Mouse (Mus musculus): ENCODE results near the gene 4930412O13Rik. TPM values are rescaled to one million over a fixed set of nuclear protein-coding genes. Genes with fewer than 3 reads are reported as not detected.

Gene 4930412O13Rik
- total RNA-seq, 1 experiment, result 0.54 TPM

GRCm38 (mm10) chr2:9877966-9878563 lies 3.0 kb upstream of the 4930412O13Rik start:
- Histone ChIP-seq H3K4me3 (ENCODE audit: insufficient read depth in 1 of 2, low read depth in 1 of 2, low read length in 2 of 2, poor library complexity in 1 of 2, severe bottlenecking in 1 of 2) (peak overlapping the region; percentile 44 to 58), H3K9me3 (ENCODE audit: control insufficient read depth, insufficient read depth, low read depth, low read length) (no peaks in the 10 kb centered on the region), H3K36me3 (ENCODE audit: control insufficient read depth, insufficient read depth, low read length, poor library complexity, severe bottlenecking) (no peaks in the 10 kb centered on the region), H3K27ac (ENCODE audit: insufficient read depth, low read depth, low read length, poor library complexity, severe bottlenecking) (no peak overlapping the region), H3K9ac (ENCODE audit: insufficient read depth, low read depth, low read length, poor library complexity, severe bottlenecking) (no peak overlapping the region), H3K4me1 (ENCODE audit: control insufficient read depth in 2 of 2, insufficient read depth in 2 of 2, low read length in 2 of 2, poor library complexity in 1 of 2) (peaks cover 0 to 14% of the 10 kb centered on the region in 2 experiments; a peak in 2 of 4 replicates)
- no peak for DNase-seq (ENCODE audit: low read depth, low spot score)
- in situ Hi-C loops (cut with MboI; ENCODE audit: low sequenced_read_pairs in 2 of 2, unreplicated experiment in 2 of 2), result no loop called here
- TF ChIP-seq ZC3H11A (IDR thresholded peaks at IDR 0.05; ENCODE audit: borderline replicate concordance, low read depth, low read length) (no peak), ZNF384 (IDR thresholded peaks at IDR 0.05; ENCODE audit: low read depth, low read length) (peak; percentile 45; the same call in 1 of the 2 replicates)

GRCm38 (mm10) chr2:9878564-9879081 lies 2.4 kb upstream of the 4930412O13Rik start:
- DNase-seq (ENCODE audit: low read depth, low spot score), result no peak
- Histone ChIP-seq H3K4me1 (ENCODE audit: control insufficient read depth in 2 of 2, insufficient read depth in 2 of 2, low read length in 2 of 2, poor library complexity in 1 of 2) (peaks cover 0 to 14% of the 10 kb centered on the region in 2 experiments; a peak in 2 of 4 replicates), H3K9ac (ENCODE audit: insufficient read depth, low read depth, low read length, poor library complexity, severe bottlenecking) (no peak overlapping the region), H3K4me3 (ENCODE audit: insufficient read depth in 1 of 2, low read depth in 1 of 2, low read length in 2 of 2, poor library complexity in 1 of 2, severe bottlenecking in 1 of 2) (peak overlapping the region; percentile 44 to 58), H3K27ac (ENCODE audit: insufficient read depth, low read depth, low read length, poor library complexity, severe bottlenecking) (no peak overlapping the region), H3K9me3 (ENCODE audit: control insufficient read depth, insufficient read depth, low read depth, low read length) (no peaks in the 10 kb centered on the region), H3K36me3 (ENCODE audit: control insufficient read depth, insufficient read depth, low read length, poor library complexity, severe bottlenecking) (no peaks in the 10 kb centered on the region)
- in situ Hi-C loops (cut with MboI; ENCODE audit: low sequenced_read_pairs in 2 of 2, unreplicated experiment in 2 of 2), result no loop called here
- no peak for TF ChIP-seq HCFC1 (IDR thresholded peaks at IDR 0.05; ENCODE audit: borderline replicate concordance, insufficient read depth, low read length)
- no peak for TF ChIP-seq ZC3H11A (IDR thresholded peaks at IDR 0.05; ENCODE audit: borderline replicate concordance, low read depth, low read length)
- TF ChIP-seq ZNF384 (IDR thresholded peaks at IDR 0.05; ENCODE audit: low read depth, low read length), result no peak
- TF ChIP-seq MAFK (IDR thresholded peaks at IDR 0.05; ENCODE audit: insufficient read depth, low read depth, low read length), result no peak
- TF ChIP-seq CHD2 (IDR thresholded peaks at IDR 0.05; ENCODE audit: low read depth, low read length), result no peak

- Histone ChIP-seq H3K4me1 (ENCODE audit: control insufficient read depth in 2 of 2, insufficient read depth in 2 of 2, low read length in 2 of 2, poor library complexity in 1 of 2) (peaks cover 0 to 14% of the 10 kb centered on the region in 2 experiments; a peak in 2 of 4 replicates), H3K9me3 (ENCODE audit: control insufficient read depth, insufficient read depth, low read depth, low read length) (no peaks in the 10 kb centered on the region), H3K4me3 (ENCODE audit: insufficient read depth in 1 of 2, low read depth in 1 of 2, low read length in 2 of 2, poor library complexity in 1 of 2, severe bottlenecking in 1 of 2) (peak overlapping the region; percentile 44 to 58), H3K36me3 (ENCODE audit: control insufficient read depth, insufficient read depth, low read length, poor library complexity, severe bottlenecking) (no peaks in the 10 kb centered on the region), H3K27ac (ENCODE audit: insufficient read depth, low read depth, low read length, poor library complexity, severe bottlenecking) (no peak overlapping the region), H3K9ac (ENCODE audit: insufficient read depth, low read depth, low read length, poor library complexity, severe bottlenecking) (no peak overlapping the region)
- in situ Hi-C loops (cut with MboI; ENCODE audit: low sequenced_read_pairs in 2 of 2, unreplicated experiment in 2 of 2), result no loop called here
- no peak for DNase-seq (ENCODE audit: low read depth, low spot score)
- TF ChIP-seq CHD2 (IDR thresholded peaks at IDR 0.05; ENCODE audit: low read depth, low read length), result no peak
- no peak for TF ChIP-seq MAFK (IDR thresholded peaks at IDR 0.05; ENCODE audit: insufficient read depth, low read depth, low read length)
- no peak for TF ChIP-seq HCFC1 (IDR thresholded peaks at IDR 0.05; ENCODE audit: borderline replicate concordance, insufficient read depth, low read length)
- TF ChIP-seq ZC3H11A (IDR thresholded peaks at IDR 0.05; ENCODE audit: borderline replicate concordance, low read depth, low read length), result no peak
- no peak for TF ChIP-seq ZNF384 (IDR thresholded peaks at IDR 0.05; ENCODE audit: low read depth, low read length)
Measured at GRCm38 (mm10) chr2:9879092-9879491, 2.0 kb upstream of the 4930412O13Rik start.

GRCm38 (mm10) chr2:9879493-9879892 lies 1.6 kb upstream of the 4930412O13Rik start:
- Histone ChIP-seq H3K9ac (ENCODE audit: insufficient read depth, low read depth, low read length, poor library complexity, severe bottlenecking) (no peak overlapping the region), H3K4me3 (ENCODE audit: insufficient read depth in 1 of 2, low read depth in 1 of 2, low read length in 2 of 2, poor library complexity in 1 of 2, severe bottlenecking in 1 of 2) (peak overlapping the region; percentile 44 to 58), H3K27ac (ENCODE audit: insufficient read depth, low read depth, low read length, poor library complexity, severe bottlenecking) (no peak overlapping the region), H3K36me3 (ENCODE audit: control insufficient read depth, insufficient read depth, low read length, poor library complexity, severe bottlenecking) (no peaks in the 10 kb centered on the region), H3K4me1 (ENCODE audit: control insufficient read depth in 2 of 2, insufficient read depth in 2 of 2, low read length in 2 of 2, poor library complexity in 1 of 2) (peaks cover 0 to 14% of the 10 kb centered on the region in 2 experiments; a peak in 2 of 4 replicates), H3K9me3 (ENCODE audit: control insufficient read depth, insufficient read depth, low read depth, low read length) (no peaks in the 10 kb centered on the region)
- TF ChIP-seq ZC3H11A (IDR thresholded peaks at IDR 0.05; ENCODE audit: borderline replicate concordance, low read depth, low read length) (peak; percentile 96), MAFK (IDR thresholded peaks at IDR 0.05; ENCODE audit: insufficient read depth, low read depth, low read length) (no peak), HCFC1 (IDR thresholded peaks at IDR 0.05; ENCODE audit: borderline replicate concordance, insufficient read depth, low read length) (no peak), CHD2 (IDR thresholded peaks at IDR 0.05; ENCODE audit: low read depth, low read length) (no peak), ZNF384 (IDR thresholded peaks at IDR 0.05; ENCODE audit: low read depth, low read length) (no peak)
- DNase-seq (ENCODE audit: low read depth, low spot score), result peak; percentile 97
- in situ Hi-C loops (cut with MboI; ENCODE audit: low sequenced_read_pairs in 2 of 2, unreplicated experiment in 2 of 2), result no loop called here

Measured in ES-E14 (cell line).